Mouse (Mus musculus) urinary bladder, postnatal 4 days (tissue): ENCODE results near the gene Amy2a4.
"Not testable (repeated sequence)": the region's sequence is repeated elsewhere in the genome, so short reads cannot be mapped to it uniquely, and the experiment has no call there.

Experiments
- DNase-seq, 2 experiments: peaks; one replicate each; pipeline ENCODE4 v3.0.0; 2021 to 2022; ENCODE audit warnings: low spot score in 2 of 2

The Amy2a4 gene

DNA sequence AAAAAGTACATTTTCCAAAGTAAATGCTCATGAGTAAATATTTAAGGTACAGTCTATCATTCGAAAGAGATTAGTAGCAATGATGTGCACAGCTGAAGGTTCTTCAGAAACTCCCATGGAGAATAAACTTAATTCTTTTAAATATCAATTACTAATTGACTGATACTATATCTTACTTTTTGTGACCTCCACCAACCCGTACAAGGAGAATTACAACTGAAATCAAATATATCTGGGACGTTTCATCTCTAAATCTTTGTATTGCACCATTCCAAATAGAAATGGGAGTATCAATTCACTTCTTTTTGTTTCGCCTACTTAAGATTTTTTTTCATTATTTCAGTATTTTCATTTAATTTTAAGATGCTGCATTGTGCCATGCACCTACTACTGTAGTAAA is at the start of gene Amy2a4:
TSS of gene Amy2a4 (minus strand) at position 101 of the 400 bp plus-strand sequence.
- not testable (repeated sequence) for DNase-seq

GRCm38 (mm10) chr3:113323952-113324351 is 32.7 kb upstream of the Amy2a4 start, which contains the start of gene Amy2a3:
Gene Amy2a3, minus strand, starts transcription at chr3:113324052.
- DNase-seq, result not testable (repeated sequence)

GRCm38 (mm10) chr3:113312937-113313336 is 21.7 kb upstream of the Amy2a4 start:
- DNase-seq, result not testable (repeated sequence)

- not testable (repeated sequence) for DNase-seq
Measured at GRCm38 (mm10) chr3:113280285-113280684, 11.0 kb downstream of the Amy2a4 start.

GRCm38 (mm10) chr3:113279586-113279985 is 11.7 kb downstream of the Amy2a4 start:
- not testable (repeated sequence) for DNase-seq

DNA sequence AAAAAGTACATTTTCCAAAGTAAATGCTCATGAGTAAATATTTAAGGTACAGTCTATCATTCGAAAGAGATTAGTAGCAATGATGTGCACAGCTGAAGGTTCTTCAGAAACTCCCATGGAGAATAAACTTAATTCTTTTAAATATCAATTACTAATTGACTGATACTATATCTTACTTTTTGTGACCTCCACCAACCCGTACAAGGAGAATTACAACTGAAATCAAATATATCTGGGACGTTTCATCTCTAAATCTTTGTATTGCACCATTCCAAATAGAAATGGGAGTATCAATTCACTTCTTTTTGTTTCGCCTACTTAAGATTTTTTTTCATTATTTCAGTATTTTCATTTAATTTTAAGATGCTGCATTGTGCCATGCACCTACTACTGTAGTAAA is 32.5 kb downstream of the Amy2a4 start, which contains the start of gene Amy2a5:
TSS of gene Amy2a5 (minus strand) at position 101 of the 400 bp plus-strand sequence.
- not testable (repeated sequence) for DNase-seq
